Mouse (Mus musculus): ENCODE measurements at regions not wholly inside any gene's neighbourhood (a gene's known extent, or its start where the extent isn't known, plus 50 kb on each side); places are given as distances from the start of the nearest gene placed in this dataset.

DNA sequence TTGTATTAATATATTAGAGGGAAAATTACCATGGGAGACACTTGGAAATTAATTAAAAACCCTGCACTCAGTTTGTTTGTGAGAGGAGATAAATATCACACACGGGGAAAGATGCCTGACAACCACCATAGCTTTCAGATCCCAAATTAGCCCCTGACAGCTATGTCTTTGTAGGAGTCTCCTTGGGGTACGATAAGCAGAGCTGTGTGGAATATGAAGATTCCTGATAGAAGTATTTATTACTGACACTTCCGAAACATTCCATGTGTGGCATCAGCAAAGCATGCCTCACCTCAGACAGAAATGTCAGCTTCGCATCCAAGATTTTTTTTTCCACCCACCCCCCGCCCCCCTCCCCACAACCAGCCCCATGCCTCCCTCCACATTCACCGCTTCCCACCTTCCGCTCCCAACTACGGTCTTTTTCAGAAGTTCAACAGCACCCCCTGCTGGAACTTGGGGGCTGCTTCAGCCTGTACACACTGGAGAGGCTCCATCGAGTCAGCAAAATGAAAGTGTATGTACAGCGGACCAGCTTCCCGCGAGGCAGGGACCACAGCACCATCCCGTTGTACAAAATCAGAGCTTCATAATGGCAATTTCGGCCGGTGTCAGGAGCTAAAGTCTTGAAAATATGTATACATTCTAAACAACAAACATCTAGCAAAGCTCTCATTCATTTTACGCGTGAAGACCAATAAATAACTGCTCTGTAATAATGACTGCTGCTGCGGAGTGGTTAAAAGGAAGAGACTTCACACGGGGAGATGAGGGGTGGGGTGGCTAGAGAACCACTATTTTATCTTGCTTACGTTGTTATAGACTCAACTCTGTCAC, 66.7 kb downstream of the Rwdd3 start:
- DNase-seq: peak; percentile 54 to 72
- intact Hi-C loops (cut with DNase I): no loop called here

- intact Hi-C loops (cut with DNase I): no loop called here
- DNase-seq: no peak
These were observed 68.6 kb downstream of the Rwdd3 start for GRCm38 (mm10) chr3:121102871-121103270.

- DNase-seq: no peak
- intact Hi-C loops (cut with DNase I): no loop called here
These were observed 69.4 kb downstream of the Rwdd3 start for GRCm38 (mm10) chr3:121102120-121102519.

DNA sequence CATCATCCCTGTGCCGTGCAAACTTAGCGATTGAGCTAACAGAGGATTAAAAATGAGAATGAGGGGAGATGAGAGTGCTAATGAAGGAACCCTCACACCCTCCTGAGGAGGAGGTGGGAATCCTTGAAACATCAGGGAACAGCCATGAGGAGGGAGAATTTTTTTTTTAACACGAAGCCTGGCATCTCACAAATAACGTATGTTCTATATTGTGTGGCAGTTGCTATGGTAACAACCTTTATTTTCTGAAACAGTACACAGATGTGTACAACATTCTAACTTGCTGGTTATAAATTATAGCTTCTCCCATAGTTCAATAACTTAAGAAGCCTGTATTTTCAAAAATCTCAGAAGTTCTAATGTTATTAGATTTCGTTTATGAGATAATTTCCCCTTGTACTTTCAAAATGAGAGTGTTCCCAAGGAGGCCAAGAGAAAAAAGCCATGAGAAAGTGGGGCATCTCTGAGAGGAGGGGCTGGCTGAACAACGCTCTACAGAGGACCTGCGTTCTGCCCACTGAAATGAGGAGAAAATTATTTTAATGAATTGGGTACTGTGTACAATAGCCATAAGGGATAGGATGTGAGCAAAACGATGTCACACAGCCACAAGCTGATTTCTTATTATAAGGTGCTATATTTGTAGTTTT, 71.2 kb downstream of the Rwdd3 start:
- intact Hi-C loops (cut with DNase I): no loop called here
- no peak for DNase-seq

DNA sequence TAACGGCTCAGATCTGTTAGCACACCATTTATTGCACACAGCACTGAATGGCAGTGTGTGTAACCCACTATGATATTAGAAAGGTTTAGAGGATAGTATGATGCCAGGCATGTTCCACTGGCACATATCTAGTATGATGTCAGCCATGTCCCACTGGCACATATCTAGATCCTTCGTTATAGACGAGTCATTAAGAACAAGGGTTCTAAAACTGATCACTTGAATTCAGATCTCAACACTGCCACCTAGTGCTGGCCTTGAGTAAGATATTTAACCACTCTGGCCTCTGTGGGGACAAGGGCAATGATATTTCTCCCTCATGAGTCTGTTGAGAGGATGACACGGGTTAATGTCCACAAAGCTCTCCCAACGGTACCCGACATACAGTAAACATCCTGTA, 78.0 kb downstream of the Rwdd3 start:
- peak; percentile 6 to 40 for DNase-seq
- intact Hi-C loops (cut with DNase I): no loop called here

GRCm38 (mm10) chr3:121088724-121089123, 82.8 kb downstream of the Rwdd3 start:
- intact Hi-C loops (cut with DNase I): no loop called here
- DNase-seq: no peak

- DNase-seq: no peak
- intact Hi-C loops (cut with DNase I): no loop called here
These were observed 102.8 kb downstream of the Rwdd3 start for GRCm38 (mm10) chr3:121068676-121069075.

- no peak for DNase-seq
- intact Hi-C loops (cut with DNase I): no loop called here
These were observed 135.5 kb downstream of the Rwdd3 start for GRCm38 (mm10) chr3:121035904-121036549.

DNA sequence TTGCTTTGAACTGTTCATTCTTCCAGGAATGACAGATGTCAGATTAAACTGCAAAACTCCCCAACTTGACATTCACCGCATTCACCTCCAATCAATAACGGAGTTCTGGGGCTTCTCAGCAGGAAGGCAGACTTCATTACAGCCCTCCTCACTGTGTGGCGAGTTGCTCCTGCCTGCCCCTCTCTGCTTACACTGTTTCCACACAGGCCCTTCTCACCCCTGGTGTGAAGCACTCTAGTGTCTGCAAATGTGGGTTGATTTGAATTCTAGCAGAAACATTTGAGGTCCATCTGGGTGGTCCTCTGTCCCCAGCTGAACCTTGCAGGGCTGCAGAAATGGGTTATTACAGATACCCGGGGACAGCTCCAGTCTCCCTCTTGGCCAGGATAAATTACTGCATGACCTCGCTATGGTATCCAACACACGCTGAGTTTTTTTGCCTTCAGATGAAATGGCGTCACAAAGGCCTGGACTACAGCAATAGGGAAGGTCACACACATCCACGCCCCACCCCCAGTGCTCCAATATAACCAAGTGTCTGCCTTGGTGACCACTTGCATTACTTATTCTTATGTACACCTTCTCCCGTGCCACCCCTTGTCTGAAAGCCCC, 145.8 kb downstream of the Rwdd3 start:
- DNase-seq: no peak

GRCm38 (mm10) chr3:121024810-121025209, 146.7 kb downstream of the Rwdd3 start:
- no peak for DNase-seq

More for the DNA sequence above, 145.8 kb downstream of the Rwdd3 start:
- intact Hi-C loops (cut with DNase I): no loop called here

DNA sequence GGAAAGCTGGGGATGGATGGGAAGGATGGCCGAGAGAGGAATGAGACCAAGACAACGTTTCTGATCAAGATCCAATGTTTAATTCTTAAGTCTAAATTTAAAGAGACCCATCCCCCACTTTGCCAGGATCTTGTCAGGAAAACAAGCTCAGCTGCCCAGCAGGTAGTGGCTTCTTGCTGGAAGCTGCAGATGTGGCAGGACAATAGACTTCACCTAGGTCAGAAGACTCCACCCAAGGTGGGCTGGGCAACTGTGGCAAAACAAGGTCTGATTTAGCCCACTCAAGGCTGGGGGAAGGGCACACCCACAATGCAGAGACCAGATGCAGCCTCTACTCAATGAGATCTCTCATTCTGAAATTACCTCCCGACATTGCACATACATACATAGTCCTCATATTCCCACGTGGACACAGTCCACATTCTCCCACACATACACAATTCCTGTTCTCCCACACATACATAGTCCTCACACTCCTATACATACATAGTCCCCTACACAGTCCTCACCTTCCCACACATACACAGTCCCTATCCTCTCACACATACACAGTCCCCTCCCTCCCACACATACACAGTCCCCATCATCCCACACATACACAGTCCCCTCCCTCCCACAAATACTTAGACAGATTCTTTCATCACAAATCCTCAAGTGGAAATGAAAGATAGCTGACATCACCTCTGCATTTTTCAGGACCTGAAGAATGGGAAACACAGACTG, 150.2 kb downstream of the Rwdd3 start:
- intact Hi-C loops (cut with DNase I): no loop called here
- DNase-seq: no peak

More at GRCm38 (mm10) chr3:121024810-121025209, 146.7 kb downstream of the Rwdd3 start:
- intact Hi-C loops (cut with DNase I): no loop called here

- intact Hi-C loops (cut with DNase I): no loop called here
These were observed 162.3 kb downstream of the Rwdd3 start for GRCm38 (mm10) chr3:121009223-121009622.

GRCm38 (mm10) chr3:120983556-120984270, 187.8 kb downstream of the Rwdd3 start:
- no peak for DNase-seq
- intact Hi-C loops (cut with DNase I): no loop called here

More at GRCm38 (mm10) chr3:121009223-121009622, 162.3 kb downstream of the Rwdd3 start:
- DNase-seq: no peak

DNA sequence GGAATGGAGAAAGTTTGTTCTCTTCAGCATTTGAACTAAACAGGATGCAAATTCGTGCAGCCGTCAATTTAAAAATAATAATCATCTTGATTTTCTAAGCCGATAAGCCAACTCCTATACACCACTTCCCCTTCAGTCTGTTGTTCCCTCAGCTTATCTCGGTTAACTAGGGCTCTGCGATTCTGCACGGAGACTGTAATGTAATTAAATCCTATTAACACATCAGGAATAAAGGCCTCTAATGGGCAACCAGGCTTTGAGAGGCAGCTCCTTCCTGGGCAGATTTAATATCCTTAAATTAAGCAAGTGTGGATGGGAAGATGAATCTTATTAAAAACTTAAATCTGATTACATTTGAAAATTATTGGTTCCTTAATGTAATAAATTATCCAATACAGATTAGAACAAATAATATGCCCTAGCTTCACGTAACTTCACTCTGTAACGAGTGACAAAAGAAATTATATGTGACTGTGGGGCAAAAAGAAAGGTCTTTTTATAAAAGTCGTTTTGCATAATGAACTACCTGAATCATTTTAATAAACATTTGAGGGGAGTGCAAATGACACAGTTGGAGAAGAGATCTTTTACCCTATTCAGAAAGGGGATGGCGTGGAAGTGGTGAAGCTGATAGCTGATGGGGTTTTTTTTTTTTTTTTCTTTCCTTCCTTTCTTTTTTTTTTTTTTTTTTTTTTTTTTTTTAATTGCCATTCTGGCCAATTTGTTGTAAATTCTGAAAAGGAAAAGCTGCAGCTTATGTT, 188.5 kb downstream of the Rwdd3 start:
- no peak for DNase-seq
- intact Hi-C loops (cut with DNase I): no loop called here

DNA sequence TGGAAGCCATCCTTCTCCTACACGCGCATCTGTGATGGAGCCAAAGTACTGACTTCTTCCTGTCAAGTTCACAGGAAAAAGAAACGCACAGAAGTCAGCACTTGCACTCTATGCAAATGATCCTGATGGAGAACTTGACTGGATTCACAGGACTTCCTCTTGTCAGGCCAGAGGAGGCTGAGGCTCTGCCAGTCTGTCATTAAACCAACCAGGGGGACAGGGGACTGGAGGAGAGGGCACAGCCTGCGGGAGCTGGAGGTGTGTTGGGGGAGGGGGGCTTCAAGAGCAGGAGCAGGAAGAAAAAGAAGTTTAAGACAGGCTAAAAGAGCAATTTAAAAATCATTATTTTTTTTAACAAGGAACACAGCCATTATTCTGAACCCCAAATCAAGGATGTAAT, 189.3 kb downstream of the Rwdd3 start:
- intact Hi-C loops (cut with DNase I): no loop called here

GRCm38 (mm10) chr3:120970746-120971466, 200.6 kb downstream of the Rwdd3 start:
- DNase-seq: no peak
- intact Hi-C loops (cut with DNase I): no loop called here

More for the DNA sequence above, 189.3 kb downstream of the Rwdd3 start:
- no peak for DNase-seq

DNA sequence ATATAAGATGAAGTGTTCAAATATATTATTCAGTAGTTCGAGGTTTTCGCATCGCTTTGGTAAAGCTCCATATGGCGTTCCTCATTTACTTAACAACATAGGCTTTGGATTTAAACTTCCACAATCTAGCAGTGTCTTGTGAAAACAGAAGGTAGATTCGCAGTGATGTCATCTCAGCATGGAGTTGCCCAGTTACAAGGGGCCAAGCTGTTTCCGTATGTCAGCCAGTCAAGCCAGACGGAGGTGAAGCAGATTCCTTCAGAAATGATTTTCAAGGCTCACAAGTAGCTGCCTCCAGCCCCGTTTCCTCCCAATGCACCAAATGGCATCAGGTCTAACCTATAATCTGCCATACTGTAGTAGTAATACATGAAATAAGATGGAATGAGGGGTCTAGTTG, 224.6 kb downstream of the Rwdd3 start:
- intact Hi-C loops (cut with DNase I): no loop called here
- DNase-seq: no peak

DNA sequence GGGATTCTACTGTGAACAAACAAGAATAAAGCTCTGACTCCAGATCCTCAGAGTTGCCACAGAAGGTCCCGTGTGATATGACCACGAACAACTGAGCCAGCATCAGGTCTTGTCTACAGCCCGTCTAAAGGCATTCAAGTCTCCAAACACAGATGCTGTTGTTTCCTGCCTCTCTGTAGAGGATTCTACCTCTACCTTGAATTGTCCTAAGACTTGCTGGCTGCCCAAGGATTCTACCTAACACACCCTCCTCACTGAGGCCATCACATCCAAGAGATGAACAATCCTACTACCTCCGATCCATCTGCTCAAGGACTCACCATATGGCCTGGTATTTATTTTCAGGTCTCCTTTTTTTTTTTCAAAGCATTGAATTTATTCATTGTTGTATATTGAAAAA, 237.1 kb downstream of the Rwdd3 start:
- no peak for DNase-seq
- intact Hi-C loops (cut with DNase I): no loop called here

Measured in heart, postnatal 14 days (tissue).